Mouse (Mus musculus) midbrain, embryonic 12.5 days (tissue): Measurements from ENCODE around the gene Chd2. TPM values are rescaled to one million over a fixed set of nuclear protein-coding genes. Genes with fewer than 3 reads are reported as not detected.

ENCODE experiments used
- ATAC-seq: fragments of 200-750 bp; cut with Nextera tagmentation; 2 replicates; pipeline ENCODE4 v1.8.0; 2017; ENCODE audit warnings: low read depth, moderate TSS enrichment, moderate library complexity; ENCODE audit not compliant: low FRiP score
- H3K27ac ChIP-seq: fragments of 300-500 bp; sonication (generic); replicated peaks from 2 replicates; pipeline ENCODE4 v1.5.1; 2016; ENCODE audit warnings: mild to moderate bottlenecking
- H3K27me3 ChIP-seq: fragments of 300-500 bp; sonication (generic); 2 replicates; pipeline ENCODE4 v1.6.1; 2016; ENCODE audit warnings: mild to moderate bottlenecking
- H3K36me3 ChIP-seq: fragments of 300-500 bp; sonication (generic); 2 replicates; pipeline ENCODE4 v1.6.1; 2016
- H3K4me1 ChIP-seq: fragments of 300-500 bp; sonication (generic); 2 replicates; pipeline ENCODE4 v1.6.1; 2016
- H3K4me2 ChIP-seq: fragments of 300-500 bp; sonication (generic); replicated peaks from 2 replicates; pipeline ENCODE4 v1.6.1; 2016; ENCODE audit warnings: mild to moderate bottlenecking, moderate library complexity
- H3K4me3 ChIP-seq: fragments of 300-500 bp; sonication (generic); 2 replicates; pipeline ENCODE4 v1.5.1; 2016; ENCODE audit warnings: mild to moderate bottlenecking
- H3K9ac ChIP-seq: fragments of 300-500 bp; sonication (generic); replicated peaks from 2 replicates; pipeline ENCODE4 v1.6.1; 2016; ENCODE audit warnings: mild to moderate bottlenecking, moderate library complexity
- H3K9me3 ChIP-seq: fragments of 300-500 bp; sonication (generic); 2 replicates; pipeline ENCODE4 v1.6.1; 2016; ENCODE audit warnings: mild to moderate bottlenecking
- WGBS: fragments of 180-500 bp; shearing (Covaris S2); methylation state at CpG from one replicate; pipeline ENCODE4 v1.1.7; 2016; 5-methylcytosine and 5-hydroxymethylcytosine counted together
- polyA plus RNA-seq: library from polyadenylated mRNA; unstranded; fragments of >200 nt; fragmentation: Nextera tagmentation; extraction: Ambion mirVana; gene quantifications from 2 replicates; pipeline ENCODE4 v1.2.1, GENCODE M21; 2016

Chd2 gene
- polyA plus RNA-seq, 1 experiment from 2014 or later, result 54.8 TPM

DNA sequence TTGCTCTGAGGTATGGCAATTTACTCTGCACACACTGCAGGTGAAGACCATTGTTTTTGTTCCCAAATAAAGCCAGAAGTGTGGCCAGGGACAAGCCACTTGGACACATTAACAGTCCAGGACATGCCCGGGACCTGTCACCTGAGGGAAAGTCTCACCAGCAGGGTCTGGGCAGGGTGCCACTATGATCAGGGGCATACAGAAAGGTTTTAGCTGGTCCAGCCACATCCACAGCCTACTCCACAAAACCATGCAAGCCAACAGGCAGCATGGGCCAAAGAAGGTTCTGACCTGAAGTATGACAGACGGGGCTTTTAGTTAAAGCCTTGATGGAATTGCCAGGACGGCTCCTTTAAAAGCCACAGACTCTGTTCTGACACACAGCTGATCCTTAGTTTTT is 116.9 kb downstream of the Chd2 start:
- 54% methylated on average over 3 of the region's 3 CpGs for WGBS
- ATAC-seq, result no peak

DNA sequence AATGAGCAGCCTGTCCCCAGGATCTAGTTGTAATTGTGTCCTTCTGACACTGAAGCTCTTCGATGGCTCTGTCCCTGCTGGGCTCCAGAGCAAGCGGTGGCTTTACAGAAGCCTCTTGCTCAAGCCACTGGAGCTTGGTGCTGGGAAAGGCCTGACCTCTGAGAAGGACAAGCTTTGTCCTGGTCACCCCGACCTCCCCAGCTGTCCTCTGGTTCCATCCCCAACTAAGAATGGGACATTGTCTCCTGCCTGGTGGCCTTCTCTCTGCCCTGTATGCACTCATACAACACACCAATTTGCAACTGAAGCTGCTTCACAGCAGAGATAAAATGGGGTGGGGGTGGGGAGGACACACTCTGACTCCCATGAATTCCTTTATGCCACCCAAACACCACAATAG is 117.4 kb downstream of the Chd2 start:
- peaks cover 46% of the 10 kb centered on the region for H3K36me3 ChIP-seq
- H3K4me1 ChIP-seq, result peaks cover 46% of the 10 kb centered on the region
- no peak for ATAC-seq
- peak overlapping the region; percentile 74 for H3K27ac ChIP-seq
- no peak overlapping the region for H3K4me2 ChIP-seq
- no peaks in the 10 kb centered on the region for H3K9me3 ChIP-seq
- H3K9ac ChIP-seq, result no peak overlapping the region
- H3K4me3 ChIP-seq, result no peak overlapping the region
- WGBS, result 17% methylated on average over 3 of the region's 3 CpGs
- H3K27me3 ChIP-seq, result no peaks in the 10 kb centered on the region

More for the DNA sequence above, 116.9 kb downstream of the Chd2 start:
- peak overlapping the region; percentile 74 for H3K27ac ChIP-seq
- H3K9me3 ChIP-seq, result no peaks in the 10 kb centered on the region
- H3K36me3 ChIP-seq, result peaks cover 46% of the 10 kb centered on the region
- H3K4me3 ChIP-seq, result no peak overlapping the region
- no peak overlapping the region for H3K9ac ChIP-seq
- H3K27me3 ChIP-seq, result no peaks in the 10 kb centered on the region
- no peak overlapping the region for H3K4me2 ChIP-seq
- H3K4me1 ChIP-seq, result peaks cover 42% of the 10 kb centered on the region

DNA sequence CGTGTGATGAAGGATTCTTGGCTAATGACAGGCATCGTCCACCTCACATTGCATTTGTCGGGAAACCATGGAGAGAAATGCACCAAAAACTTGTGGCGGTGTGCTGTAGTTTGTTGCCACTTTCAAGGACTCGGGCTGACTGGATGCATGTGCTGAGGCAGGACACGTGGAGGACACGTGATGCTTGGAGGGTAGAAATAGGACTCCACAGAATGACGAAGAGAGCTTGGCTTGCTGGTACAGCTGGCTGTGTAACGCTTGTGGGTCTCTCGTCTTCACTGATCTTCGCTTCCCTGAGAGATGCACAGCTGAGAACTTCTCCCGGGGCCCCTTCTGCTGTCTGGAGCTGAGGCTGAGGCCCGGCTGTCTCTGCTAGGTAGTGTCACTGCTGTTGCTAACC is 118.4 kb downstream of the Chd2 start:
- Histone ChIP-seq H3K27ac (peak overlapping the region; percentile 74), H3K27me3 (no peaks in the 10 kb centered on the region), H3K9me3 (no peaks in the 10 kb centered on the region), H3K4me1 (peaks cover 57% of the 10 kb centered on the region), H3K4me2 (no peak overlapping the region), H3K4me3 (no peak overlapping the region), H3K36me3 (peaks cover 46% of the 10 kb centered on the region), H3K9ac (no peak overlapping the region)
- ATAC-seq, result no peak
- 75% methylated on average over 13 of the region's 13 CpGs for WGBS

DNA sequence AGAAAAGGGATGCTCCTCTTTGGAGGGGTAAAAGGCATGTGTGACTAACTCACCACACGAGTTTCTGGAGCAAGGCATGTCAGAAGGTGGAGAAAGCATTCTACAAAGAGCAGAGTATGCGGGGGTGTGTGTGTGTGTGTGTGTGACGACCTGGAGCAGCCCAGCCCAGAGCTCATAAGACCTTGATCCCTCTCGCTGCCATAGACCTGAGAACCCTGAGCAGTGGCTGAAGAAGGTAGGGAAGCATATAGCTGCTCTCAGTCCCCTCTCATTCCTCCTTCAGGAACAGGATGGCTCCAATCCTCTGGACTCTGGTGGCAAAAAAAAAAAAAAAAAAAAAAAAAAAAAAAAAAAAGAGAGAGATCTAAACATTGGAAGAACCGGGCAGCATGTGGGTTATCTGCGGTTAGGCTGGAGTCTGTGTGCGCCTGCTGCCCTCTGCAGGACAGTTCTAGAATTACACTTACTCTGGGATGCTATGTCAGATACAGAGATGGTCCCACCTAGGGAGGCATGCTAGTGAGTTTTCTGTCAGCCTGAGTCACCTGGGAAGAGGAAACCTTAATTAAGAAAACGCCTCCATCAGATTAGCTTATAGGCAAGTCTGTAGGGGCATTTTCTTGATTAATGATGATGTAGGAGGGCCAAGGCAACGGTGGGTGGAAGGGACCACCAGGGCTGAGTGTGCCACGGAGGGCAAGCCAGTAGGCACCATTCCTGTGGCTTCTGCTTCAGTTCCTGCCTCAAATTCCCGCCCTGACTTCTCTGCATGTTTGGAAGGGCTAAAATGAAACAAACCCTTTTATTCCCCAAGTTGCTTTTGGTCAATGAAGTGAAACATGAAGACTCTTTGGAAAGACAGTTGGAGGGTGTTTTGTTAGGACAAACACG is 119.2 kb downstream of the Chd2 start:
- WGBS, result 25% methylated on average over 12 of the region's 12 CpGs
- H3K27ac ChIP-seq, result peak overlapping the region; percentile 75
- ATAC-seq, result peak; percentile 10
- H3K9ac ChIP-seq, result no peak overlapping the region
- H3K27me3 ChIP-seq, result no peaks in the 10 kb centered on the region
- H3K4me2 ChIP-seq, result no peak overlapping the region
- H3K4me1 ChIP-seq, result peaks cover 64% of the 10 kb centered on the region
- no peak overlapping the region for H3K4me3 ChIP-seq
- peaks cover 46% of the 10 kb centered on the region for H3K36me3 ChIP-seq
- H3K9me3 ChIP-seq, result no peaks in the 10 kb centered on the region

DNA sequence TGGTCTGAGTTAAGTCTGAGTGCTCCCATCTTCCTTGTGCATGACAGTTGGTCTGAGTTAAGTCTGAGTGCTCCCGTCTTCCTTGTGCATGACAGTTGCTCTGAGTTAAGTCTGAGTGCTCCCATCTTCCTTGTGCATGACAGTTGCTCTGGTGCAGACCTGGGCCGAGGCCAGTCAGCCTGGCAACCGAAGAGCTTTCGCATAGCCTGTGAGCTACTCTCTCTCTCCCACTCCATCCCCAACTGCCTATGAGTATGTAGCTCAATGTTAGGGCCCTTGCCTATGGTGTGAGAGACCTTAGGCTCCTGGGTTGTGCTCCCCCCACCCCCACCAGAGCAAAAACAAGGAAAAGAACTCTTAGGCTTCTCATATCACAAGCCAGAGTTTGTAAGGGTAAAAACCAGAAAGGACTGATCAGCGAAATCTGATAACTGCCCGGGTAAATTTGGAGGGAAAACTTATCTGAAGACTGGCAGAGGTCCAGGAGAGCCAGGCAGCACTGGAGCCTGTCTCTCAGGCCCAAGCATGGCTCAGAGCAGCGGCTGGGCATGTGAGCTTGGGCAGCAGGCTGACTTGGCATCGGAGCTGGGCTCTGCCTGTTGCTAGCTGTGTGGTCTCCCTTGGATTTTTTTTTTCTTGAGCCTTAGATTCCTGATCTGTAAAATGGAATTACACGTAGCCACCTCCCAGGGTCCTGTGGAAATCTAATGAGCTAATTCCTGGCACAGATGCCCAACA is 120.2 kb downstream of the Chd2 start:
- Histone ChIP-seq H3K9me3 (no peaks in the 10 kb centered on the region), H3K4me1 (peaks cover 64% of the 10 kb centered on the region), H3K4me2 (no peak overlapping the region), H3K9ac (no peak overlapping the region), H3K4me3 (no peak overlapping the region), H3K27me3 (no peaks in the 10 kb centered on the region), H3K27ac (peak overlapping the region; percentile 75), H3K36me3 (peaks cover 46% of the 10 kb centered on the region)
- 66% methylated on average over 9 of the region's 9 CpGs for WGBS
- ATAC-seq, result peak; percentile 11; the same call in 1 of the 2 replicates

DNA sequence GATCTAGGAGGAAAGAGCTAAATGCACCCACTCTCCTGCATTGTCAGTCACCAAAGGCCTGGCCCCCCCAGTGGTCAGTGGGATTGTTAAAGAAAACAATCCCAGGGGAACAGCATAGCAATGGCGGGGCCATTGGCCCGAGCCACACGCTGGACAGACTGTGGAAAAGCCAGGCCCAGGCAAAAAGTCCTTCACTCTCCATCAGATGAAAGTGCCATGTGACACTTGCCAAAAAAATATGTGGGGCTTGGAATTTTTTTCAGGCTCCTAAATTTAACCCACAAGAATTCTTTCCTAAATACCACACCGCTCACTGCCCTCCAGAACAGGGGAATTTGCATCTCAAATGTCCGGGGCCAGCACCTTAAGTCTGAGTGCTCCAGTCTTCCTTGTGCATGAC is 120.8 kb downstream of the Chd2 start:
- ATAC-seq, result no peak
- Histone ChIP-seq H3K4me3 (no peak overlapping the region), H3K4me1 (peaks cover 64% of the 10 kb centered on the region), H3K36me3 (peaks cover 52% of the 10 kb centered on the region), H3K27me3 (no peaks in the 10 kb centered on the region), H3K27ac (peak overlapping the region; percentile 75), H3K9me3 (no peaks in the 10 kb centered on the region), H3K9ac (no peak overlapping the region; the same call in 1 of the 2 replicates), H3K4me2 (no peak overlapping the region)
- WGBS, result 35% methylated on average over 5 of the region's 5 CpGs

DNA sequence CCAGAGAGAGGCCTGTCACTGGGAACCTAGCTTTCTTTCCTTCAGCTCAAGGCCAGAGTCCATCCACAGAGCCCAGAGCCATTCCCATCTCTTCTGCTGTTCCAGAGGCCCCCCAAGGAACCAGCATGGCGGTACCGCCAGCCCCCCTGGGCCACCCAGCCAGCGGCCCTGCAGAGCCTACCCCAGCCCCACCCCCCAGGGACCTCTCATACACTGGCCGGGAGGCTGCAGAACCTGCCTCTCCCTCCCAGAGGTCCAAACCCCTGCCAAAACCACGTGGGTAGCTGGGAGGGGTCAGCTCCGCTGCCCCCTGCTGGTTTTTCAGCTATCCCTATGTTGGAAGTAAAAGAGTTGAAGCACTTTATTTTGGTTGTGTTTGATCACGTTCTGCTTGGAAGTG is 122.3 kb downstream of the Chd2 start:
- H3K9ac ChIP-seq, result no peak overlapping the region

DNA sequence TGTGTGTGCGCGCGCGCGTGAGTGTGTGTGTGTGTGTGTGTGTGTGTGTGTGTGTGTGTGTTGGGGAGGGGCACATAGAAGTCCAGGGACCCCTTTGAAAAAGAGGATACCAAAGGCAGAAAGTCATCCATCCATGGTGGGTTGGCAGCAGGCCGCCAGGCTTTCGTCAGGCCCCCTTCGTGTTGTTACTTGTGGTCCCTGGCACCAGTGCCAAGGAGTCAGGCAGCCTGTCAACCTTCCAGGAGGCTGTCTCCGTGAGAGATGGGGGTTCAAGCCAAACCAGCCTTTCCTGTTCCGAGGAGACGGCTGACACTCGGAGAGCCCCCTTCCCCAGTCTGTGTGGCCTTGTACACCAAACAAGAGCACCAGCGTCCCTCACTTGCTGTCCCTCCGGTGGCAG is 127.4 kb downstream of the Chd2 start:
- WGBS, result 88% methylated on average over 14 of the region's 14 CpGs
- peaks cover 99% of the 10 kb centered on the region for H3K36me3 ChIP-seq
- H3K9ac ChIP-seq, result no peak overlapping the region
- no peak overlapping the region for H3K4me3 ChIP-seq
- peaks cover 24% of the 10 kb centered on the region for H3K4me1 ChIP-seq
- H3K9me3 ChIP-seq, result no peaks in the 10 kb centered on the region
- no peaks in the 10 kb centered on the region for H3K27me3 ChIP-seq
- ATAC-seq, result no peak
- H3K4me2 ChIP-seq, result no peak overlapping the region
- H3K27ac ChIP-seq, result no peak overlapping the region

More for the DNA sequence above, 122.3 kb downstream of the Chd2 start:
- H3K36me3 ChIP-seq, result peaks cover 67% of the 10 kb centered on the region
- peak; percentile 27; the same call in 1 of the 2 replicates for ATAC-seq
- no peaks in the 10 kb centered on the region for H3K27me3 ChIP-seq
- no peak overlapping the region for H3K4me2 ChIP-seq
- WGBS, result 29% methylated on average over 7 of the region's 7 CpGs
- H3K27ac ChIP-seq, result peak overlapping the region; percentile 64
- H3K4me3 ChIP-seq, result no peak overlapping the region
- peaks cover 55% of the 10 kb centered on the region for H3K4me1 ChIP-seq
- no peaks in the 10 kb centered on the region for H3K9me3 ChIP-seq

DNA sequence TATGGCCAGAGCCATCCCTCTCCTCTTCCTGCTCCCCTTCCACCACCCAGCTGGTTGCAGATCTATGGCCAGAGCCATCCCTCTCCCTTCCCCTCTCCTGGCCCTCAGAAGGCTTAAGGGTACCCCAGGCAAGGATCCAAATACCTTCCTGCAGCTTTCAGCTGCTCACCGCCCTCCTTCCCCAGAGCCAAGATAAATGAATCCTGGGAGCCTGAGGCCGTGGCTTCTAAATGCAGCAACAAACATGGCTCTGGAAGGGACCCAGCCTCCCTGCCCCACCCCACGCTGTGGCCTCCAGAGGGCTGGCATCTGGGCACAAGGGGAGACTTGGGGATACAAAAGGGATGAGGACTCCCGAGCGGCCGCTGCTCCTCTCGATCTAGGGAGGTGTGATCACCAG is 129.2 kb downstream of the Chd2 start:
- Histone ChIP-seq H3K36me3 (peaks cover 93% of the 10 kb centered on the region), H3K4me1 (peaks cover 6% of the 10 kb centered on the region), H3K27ac (peak overlapping the region; percentile 25; the same call in 1 of the 2 replicates), H3K9ac (no peak overlapping the region), H3K4me2 (no peak overlapping the region), H3K4me3 (no peak overlapping the region), H3K27me3 (no peaks in the 10 kb centered on the region), H3K9me3 (no peaks in the 10 kb centered on the region)
- no peak for ATAC-seq
- 84% methylated on average over 7 of the region's 7 CpGs for WGBS

DNA sequence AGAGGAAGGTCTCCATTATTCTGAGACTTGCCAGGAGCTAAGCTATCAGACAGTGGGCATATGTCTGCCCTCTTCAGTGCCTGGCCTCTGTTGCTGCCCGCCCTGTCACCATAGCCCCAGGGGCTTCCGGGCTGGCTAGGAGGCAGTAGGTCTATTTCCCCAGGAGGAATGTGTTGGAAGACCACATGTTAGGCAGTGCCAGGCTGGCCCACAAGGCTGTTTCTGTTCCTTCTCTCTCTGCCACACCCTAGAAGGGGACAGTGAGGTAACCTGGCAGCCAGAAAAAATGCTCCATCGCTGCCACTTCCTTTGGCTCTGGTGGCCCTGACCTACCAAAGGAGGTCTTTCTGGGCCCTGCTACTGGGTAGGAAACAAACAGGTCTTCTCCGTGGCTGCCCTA is 129.6 kb downstream of the Chd2 start:
- no peaks in the 10 kb centered on the region for H3K9me3 ChIP-seq
- no peak overlapping the region for H3K9ac ChIP-seq
- H3K4me3 ChIP-seq, result no peak overlapping the region
- H3K4me1 ChIP-seq, result peaks cover 6% of the 10 kb centered on the region
- no peak for ATAC-seq
- H3K36me3 ChIP-seq, result peaks cover 93% of the 10 kb centered on the region
- H3K4me2 ChIP-seq, result no peak overlapping the region
- no peaks in the 10 kb centered on the region for H3K27me3 ChIP-seq
- 89% methylated on average over 4 of the region's 4 CpGs for WGBS
- peak overlapping the region; percentile 25; the same call in 1 of the 2 replicates for H3K27ac ChIP-seq

DNA sequence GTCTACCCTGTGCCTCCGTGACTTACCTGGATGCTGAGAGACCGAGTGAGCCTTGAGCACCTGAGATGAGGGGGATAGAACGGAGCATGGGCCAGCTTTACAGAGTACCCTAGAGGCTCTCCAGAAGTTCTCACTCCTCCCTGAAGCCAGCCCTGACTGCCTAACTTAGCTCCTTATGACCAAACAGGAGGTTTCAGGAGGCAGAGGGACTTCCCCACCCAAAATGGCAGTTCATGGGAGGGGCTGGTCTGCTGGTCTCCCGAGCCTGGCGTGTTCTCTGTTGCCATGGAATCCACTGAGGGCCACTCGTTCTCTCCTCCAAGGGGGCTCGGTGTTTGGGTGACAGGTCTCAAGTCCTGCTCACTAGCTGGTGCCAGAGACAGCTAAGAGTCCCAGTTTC is 130.1 kb downstream of the Chd2 start:
- Histone ChIP-seq H3K27me3 (no peaks in the 10 kb centered on the region), H3K27ac (no peak overlapping the region), H3K9me3 (no peaks in the 10 kb centered on the region), H3K4me1 (peaks cover 6% of the 10 kb centered on the region), H3K36me3 (peaks cover 95% of the 10 kb centered on the region), H3K4me3 (no peak overlapping the region), H3K4me2 (no peak overlapping the region), H3K9ac (no peak overlapping the region)
- 55% methylated on average over 7 of the region's 7 CpGs for WGBS
- no peak; the same call in 1 of the 2 replicates for ATAC-seq

DNA sequence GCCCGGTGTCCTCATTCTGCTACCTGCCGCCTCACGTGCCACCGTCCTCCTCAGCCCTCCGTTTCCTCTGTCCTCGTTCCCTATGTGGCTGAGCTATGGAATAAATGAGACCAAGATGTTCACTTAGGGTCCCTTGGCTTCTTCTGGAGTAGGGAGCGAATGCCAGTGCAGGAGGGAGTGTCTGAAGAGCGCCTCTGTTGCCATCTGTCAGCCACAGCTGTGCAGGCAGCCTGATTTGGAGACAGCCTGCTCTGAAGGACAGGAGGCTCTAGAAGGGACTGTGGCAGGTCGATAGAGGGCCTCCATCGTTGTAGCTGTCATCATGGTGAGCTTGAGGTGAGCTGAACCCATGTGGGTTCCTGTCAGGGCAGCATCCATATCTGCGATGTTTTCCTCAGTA is 136.1 kb downstream of the Chd2 start:
- ATAC-seq, result no peak
- Histone ChIP-seq H3K4me3 (no peak overlapping the region), H3K9ac (no peak overlapping the region), H3K4me2 (no peak overlapping the region), H3K36me3 (peaks cover 67% of the 10 kb centered on the region), H3K27ac (peak overlapping the region; percentile 15; the same call in 1 of the 2 replicates), H3K27me3 (no peaks in the 10 kb centered on the region), H3K4me1 (peaks cover 28% of the 10 kb centered on the region), H3K9me3 (no peaks in the 10 kb centered on the region)
- 92% methylated on average over 11 of the region's 11 CpGs for WGBS
